Mouse (Mus musculus) layer of hippocampus, adult 8-10 months (tissue): Measurements from ENCODE around the gene Tctex1d1. TPM values are rescaled to one million over a fixed set of nuclear protein-coding genes. Genes with fewer than 3 reads are reported as not detected.

Source experiments
- total RNA-seq, 4 experiments: library from RNA; stranded (reverse); gene quantifications; 2 replicates each; pipeline ENCODE4 v1.2.4; 2022

Tctex1d1 gene
- total RNA-seq, 4 experiments from 2014 or later: 0.37 to 1.3 (median 0.55) TPM; not detected in 1

Other genes with a start within 250 kb of the Tctex1d1 start
- 100 to 1,000 TPM; 258 to 282 (median 268) TPM for gene Sgip1, start 237.3 kb upstream of the Tctex1d1 start, total RNA-seq
- gene Insl5, start 48.2 kb downstream of the Tctex1d1 start, total RNA-seq: 1 to 10 TPM in 2 of 4 experiments, under 1 TPM in 2; 0.59 to 2.4 (median 0.97) TPM
- gene Mier1, start 135.8 kb downstream of the Tctex1d1 start, total RNA-seq: 10 to 100 TPM; 44.4 to 56.1 (median 51.3) TPM
- gene Wdr78, start 135.9 kb downstream of the Tctex1d1 start, total RNA-seq: 10 to 100 TPM; 10.5 to 22.2 (median 13.9) TPM
- gene Slc35d1, start 236.6 kb downstream of the Tctex1d1 start, total RNA-seq: 10 to 100 TPM; 13.2 to 15.4 (median 13.8) TPM